Mouse (Mus musculus) layer of hippocampus, adult 6 months (tissue): ENCODE measurements around the gene Bcap31. TPM values are rescaled to one million over a fixed set of nuclear protein-coding genes. Genes with fewer than 3 reads are reported as not detected.

Experiments used
- long read RNA-seq, 2 experiments: library from polyadenylated mRNA; unstranded; transcript quantifications; one replicate each; pipeline ENCODE4 v2.0.0; 2019 to 2020
- polyA plus RNA-seq: library from polyadenylated mRNA; unstranded; fragments of <200 nt; fragmentation: Nextera tagmentation; gene quantifications from 2 replicates; pipeline ENCODE4 v1.2.3, GENCODE M21; 2021

The Bcap31 gene
- 155 and 159 TPM in 2 replicates for polyA plus RNA-seq
- long read RNA-seq, experiment 1, transcript Bcap31-201 (8 exons, 1,219 nt): major isoform, 133 of 149 reads
- long read RNA-seq, experiment 1, partial matches to known transcripts: 6 of 149 reads
- long read RNA-seq, experiment 1, other reads (novel, unspliced or antisense): 10 of 149 reads
- long read RNA-seq, experiment 2, transcript Bcap31-201 (8 exons, 1,219 nt): major isoform, 196 of 208 reads
- long read RNA-seq, experiment 2, partial matches to known transcripts: 2 of 208 reads
- long read RNA-seq, experiment 2, other reads (novel, unspliced or antisense): 10 of 208 reads

DNA sequence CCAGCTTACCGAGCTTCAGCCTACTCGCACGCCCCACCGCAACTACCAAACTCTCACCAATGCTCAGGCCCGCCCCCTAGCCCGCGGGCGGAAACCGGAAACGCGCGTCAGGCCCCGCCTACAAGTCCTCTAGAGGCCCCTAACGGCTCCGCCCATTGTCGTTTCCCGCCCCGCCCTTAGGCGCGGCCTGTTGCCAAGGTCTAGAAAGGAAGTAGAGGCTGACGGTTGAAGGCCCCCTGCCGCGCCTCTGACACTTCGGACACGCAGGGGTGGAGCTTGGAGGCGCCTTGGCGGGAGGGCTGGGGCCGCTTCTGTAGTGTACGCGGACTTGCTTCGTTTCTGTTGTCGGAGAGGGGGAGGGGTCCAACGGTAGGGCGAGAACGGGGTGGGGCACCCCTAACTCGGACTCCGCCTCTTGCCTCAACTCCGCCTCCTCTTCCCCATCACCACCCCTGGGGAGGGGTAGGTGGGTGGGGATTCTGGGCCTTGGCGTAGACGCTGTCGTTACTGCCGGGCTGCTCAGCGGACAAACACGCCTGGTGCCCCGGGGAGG lies at the start of gene Bcap31, which contains the start of gene Abcd1:
Bcap31 (minus strand) TSS at position 67 of the 553 bp plus-strand sequence.
Abcd1 (plus strand) TSS at position 489 of the 553 bp plus-strand sequence.

DNA sequence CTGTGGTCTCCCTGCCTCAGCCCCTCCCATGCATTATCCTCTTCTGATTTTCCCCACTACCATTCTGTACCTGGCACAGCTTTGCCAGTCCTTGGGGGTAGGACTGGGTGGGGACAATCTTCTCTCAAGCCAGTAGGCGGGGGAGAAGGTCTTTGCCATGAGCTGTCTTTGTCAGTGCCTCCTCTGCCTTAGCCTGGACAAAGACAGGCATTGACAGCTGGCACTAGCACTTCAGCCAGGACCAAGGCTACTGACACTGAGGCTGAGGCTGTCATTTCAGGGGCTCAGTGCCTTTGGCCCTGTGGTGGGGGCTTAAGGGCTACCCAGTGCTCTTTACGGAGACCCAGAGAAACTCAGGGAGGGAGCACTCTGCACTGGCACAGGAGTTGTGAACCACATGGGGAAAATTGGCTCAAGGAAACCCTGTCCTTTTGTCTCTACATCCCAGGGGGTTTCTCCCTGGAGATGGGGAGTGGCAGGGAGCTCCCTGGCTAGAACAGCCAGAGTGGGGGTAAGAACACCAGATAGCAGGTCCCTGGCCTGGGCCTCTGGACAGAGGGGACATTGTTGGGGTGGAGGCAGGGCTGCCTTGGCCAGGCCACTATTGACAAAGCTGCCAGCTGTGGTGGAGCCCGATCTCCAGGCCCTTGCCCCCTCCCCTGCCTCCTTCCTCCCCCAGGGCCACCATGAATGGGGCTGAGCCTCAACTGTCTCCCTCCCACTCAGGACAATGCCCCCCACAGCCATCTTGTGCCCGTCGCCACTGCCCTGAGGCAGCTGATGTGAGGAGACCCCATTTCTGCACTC lies 40.6 kb upstream of the Bcap31 start, which contains the start of gene Plxnb3:
Plxnb3 (plus strand) TSS at position 757 of the 807 bp plus-strand sequence.

DNA sequence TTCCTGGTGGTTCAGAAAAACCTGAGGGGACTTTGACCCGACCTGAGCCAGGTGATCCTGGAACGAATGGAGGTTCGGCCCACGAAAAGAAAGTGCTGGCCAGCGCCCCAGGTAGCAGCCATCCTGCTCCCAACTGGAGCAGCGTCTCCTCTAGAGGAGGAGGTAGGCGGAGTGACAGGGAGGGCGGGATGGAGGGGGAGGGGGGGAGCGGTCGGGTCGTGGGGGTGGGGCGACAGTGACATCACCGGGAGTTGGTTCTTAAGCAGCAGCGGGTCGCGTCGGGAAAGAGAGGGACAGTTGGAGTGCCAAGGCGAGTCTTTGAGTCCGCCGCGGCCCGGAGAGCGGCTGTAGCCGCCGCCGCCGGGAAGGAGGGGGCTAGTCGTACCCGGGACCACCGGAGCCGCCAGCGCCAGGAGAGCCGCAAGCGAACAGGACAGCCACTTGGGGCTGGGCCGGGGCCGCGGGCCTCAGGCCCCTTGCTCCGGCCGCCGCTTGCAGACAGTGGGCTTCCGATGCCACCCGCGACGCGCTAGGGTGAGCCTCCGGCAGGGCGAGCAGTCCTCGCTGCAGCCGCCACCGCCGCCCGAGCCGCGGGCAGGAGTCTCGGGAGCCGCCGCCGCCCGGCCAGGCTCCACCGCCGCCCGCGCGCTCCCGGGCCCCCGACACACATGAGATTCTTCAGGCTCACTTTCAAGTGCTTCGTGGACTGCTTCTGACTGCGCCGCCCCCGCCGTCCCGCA lies 42.9 kb downstream of the Bcap31 start, which contains the start of gene Slc6a8:
Slc6a8 (plus strand) TSS at position 272 of the 740 bp plus-strand sequence.

DNA sequence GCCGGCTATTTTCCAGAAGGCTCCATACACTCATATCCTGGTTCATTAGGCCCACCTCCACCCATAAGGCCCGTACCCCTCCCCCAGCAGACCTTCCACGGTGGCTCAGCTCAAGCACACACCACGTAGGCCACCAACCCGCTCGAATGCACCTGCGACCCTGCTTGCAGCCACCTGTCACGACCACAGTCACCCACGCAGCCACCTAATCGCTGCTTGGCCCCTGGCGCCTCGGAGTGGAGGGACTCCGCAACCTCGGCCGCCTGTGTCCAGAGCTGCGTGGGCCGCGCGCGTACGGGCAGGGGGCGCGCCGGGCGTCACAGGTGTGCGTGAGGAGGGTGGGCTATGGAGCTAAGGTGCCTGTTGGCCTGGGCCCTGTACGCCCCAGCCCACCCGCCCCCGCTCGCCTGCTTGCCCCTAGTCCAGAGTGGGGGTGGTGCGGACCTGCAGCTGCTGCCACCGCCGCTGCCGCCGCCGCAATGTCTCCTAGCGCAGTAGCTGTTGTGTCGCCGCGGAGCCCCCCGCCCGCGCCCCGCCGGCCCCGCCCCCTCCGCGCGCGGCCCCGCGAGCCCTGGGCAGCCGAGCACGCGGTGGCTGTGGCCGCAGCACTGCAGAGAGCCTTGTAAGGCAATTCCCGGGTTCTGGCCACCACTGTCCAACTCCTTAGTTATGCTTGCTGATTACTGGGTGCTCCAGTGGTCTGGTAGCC lies 56.2 kb downstream of the Bcap31 start, which contains the start of gene Pnck:
Pnck (minus strand) TSS at position 543 of the 709 bp plus-strand sequence.

DNA sequence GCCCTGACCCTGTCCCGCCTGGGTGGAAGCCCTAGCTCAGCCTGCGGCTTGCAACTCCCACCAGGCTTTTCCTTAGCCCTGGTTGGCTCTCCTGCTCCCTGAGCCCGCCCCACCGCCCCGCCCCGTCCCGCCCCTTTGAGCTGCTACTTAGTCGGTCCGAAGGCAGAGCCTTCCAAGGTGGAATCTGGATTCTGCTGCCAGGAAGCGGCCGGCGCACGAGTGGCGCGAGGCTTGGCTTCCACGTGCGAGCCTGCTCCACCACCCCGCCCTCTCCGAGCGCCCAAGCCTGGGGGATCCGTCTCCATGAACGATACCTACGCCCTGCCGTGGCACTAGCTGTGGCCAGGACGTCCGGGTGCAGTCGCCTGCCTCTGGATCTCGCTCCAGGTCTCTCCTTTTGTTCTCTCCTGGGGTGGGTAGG lies 76.7 kb downstream of the Bcap31 start, which contains the start of gene Dusp9:
Dusp9 (plus strand) TSS at position 165 of the 421 bp plus-strand sequence.

Other genes with a start within 250 kb of the Bcap31 start
- gene Bgn, start 232.6 kb downstream of the Bcap31 start, polyA plus RNA-seq: 23.7 and 24.2 TPM in 2 replicates
- gene Atp2b3, start 213.1 kb downstream of the Bcap31 start, polyA plus RNA-seq: 25.1 and 27.2 TPM in 2 replicates
- 0.05 and 0.11 TPM in 2 replicates for gene Dusp9, start 76.8 kb downstream of the Bcap31 start, polyA plus RNA-seq
- gene Pnck, start 56.1 kb downstream of the Bcap31 start, polyA plus RNA-seq: 91.8 and 102 TPM in 2 replicates
- gene Slc6a8, start 43.0 kb downstream of the Bcap31 start, polyA plus RNA-seq: 6.8 and 7.5 TPM in 2 replicates
- gene Abcd1, start 422 bp upstream of the Bcap31 start, polyA plus RNA-seq: 2.6 and 2.7 TPM in 2 replicates
- 2.7 and 3.8 TPM in 2 replicates for gene Plxnb3, start 40.9 kb upstream of the Bcap31 start, polyA plus RNA-seq
- 0.50 and 0.78 TPM in 2 replicates for gene Srpk3, start 58.2 kb upstream of the Bcap31 start, polyA plus RNA-seq
- 198 and 218 TPM in 2 replicates for gene Idh3g, start 70.7 kb upstream of the Bcap31 start, polyA plus RNA-seq
- gene Ssr4, start 70.9 kb upstream of the Bcap31 start, polyA plus RNA-seq: 174 and 181 TPM in 2 replicates
- gene Pdzd4, start 108.8 kb upstream of the Bcap31 start, polyA plus RNA-seq: 1.0 and 1.7 TPM in 2 replicates
- not detected in 2 replicates for gene Avpr2, start 175.9 kb upstream of the Bcap31 start, polyA plus RNA-seq
- gene L1cam, start 179.9 kb upstream of the Bcap31 start, polyA plus RNA-seq: 27.9 and 34.5 TPM in 2 replicates
- 0.51 and 0.67 TPM in 2 replicates for gene Arhgap4, start 205.7 kb upstream of the Bcap31 start, polyA plus RNA-seq
- 98.4 and 109 TPM in 2 replicates for gene Naa10, start 205.8 kb upstream of the Bcap31 start, polyA plus RNA-seq
- gene Renbp, start 214.7 kb upstream of the Bcap31 start, polyA plus RNA-seq: 9.4 and 10.0 TPM in 2 replicates